Mouse (Mus musculus) spleen, adult 12 weeks (tissue): ENCODE results near the gene Sdr39u1.

ENCODE experiments used
- DNase-seq: peaks from one replicate; pipeline ENCODE4 v3.0.0; 2022; ENCODE audit warnings: low spot score

The Sdr39u1 gene

DNA sequence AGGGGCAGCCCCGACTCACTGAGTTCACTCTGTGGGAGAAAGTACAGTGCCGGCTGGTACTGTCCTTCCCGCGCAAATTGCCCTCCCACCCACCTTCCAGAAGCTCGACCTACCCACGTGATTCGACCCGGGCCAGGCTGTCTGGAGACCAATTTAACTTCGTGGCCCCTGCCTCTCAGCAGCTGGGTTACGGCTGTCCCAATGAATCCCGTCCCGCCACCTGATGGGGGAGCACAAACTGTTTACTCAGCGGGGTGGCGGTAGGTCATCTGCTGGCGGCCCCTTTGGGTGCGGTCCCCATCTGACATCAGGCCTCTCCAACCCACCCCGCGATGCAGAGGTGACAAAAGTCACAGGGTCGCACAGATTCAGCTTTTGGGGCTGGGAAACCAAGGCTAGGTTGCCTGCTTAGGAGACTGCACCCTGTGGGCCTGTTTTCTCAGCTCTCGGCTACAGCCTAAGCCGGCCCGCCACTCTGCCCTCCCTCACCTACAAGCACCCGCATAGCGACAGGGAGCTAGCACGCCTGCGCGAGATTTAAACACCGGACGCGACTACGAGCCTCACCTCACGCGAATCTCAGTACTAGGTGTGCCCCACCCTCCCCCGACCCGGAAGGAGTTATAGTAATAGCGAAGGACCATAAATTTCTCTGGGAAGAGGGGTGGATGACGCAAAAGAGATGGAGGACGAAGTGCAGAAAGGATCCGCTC lies at the start of gene Sdr39u1:
Sdr39u1 (minus strand) TSS at position 593 of the 713 bp plus-strand sequence.
- peak; percentile 56 for DNase-seq

DNA sequence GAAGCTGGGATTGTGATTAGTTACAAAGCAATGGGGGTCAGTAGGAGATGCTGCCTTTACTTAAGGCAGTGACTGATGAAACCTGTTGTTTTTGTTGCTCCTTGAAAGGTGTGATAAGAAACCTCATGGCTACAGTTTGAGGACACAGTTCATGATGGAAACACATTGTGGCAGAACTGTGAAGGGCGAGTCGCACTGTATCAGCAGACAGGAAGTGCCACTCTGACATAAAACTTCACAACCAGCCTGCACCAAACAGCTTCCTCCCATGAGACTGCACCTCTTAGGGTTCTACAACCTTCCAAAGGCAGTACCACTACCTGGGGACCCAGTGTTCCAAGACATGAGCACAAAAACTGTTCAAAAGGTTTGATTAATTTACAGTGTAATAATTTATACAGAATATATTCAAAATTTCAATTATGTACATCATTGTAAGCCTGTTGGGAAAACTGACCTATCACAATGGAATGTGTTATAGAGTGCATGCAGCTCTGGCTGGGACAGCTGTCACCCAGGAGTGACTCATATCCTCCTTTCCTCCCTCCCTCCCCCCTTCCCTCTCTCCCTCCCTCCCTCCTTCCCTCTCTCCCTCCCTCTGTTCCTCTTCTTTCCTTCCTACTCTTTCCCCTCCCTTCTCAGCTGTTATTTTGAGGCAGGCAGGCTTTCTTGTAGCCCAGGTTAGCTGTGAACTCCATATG lies 46.3 kb upstream of the Sdr39u1 start:
- DNase-seq, result no peak

DNA sequence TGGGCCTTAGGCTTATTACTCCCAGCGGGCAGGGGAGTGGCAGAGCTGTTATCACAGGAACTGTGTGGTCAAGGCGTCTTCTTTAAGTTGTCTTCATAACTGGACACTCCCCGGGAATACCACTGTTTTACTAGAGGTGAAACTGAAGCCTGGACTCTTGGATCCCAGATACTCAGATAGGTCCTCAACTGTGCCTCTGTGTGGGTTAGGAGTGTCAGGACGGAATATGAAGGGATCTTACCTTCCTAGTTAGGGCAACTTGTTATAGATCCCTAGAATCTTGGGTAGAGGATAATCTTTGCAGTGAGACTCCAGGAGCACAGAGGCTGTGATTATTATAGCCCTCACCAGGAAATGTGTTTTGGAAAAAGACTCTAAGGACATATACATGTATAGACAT lies 44.5 kb upstream of the Sdr39u1 start, which contains the start of gene Cma1:
Cma1 (minus strand) TSS at position 101 of the 400 bp plus-strand sequence.
- DNase-seq, result no peak

DNA sequence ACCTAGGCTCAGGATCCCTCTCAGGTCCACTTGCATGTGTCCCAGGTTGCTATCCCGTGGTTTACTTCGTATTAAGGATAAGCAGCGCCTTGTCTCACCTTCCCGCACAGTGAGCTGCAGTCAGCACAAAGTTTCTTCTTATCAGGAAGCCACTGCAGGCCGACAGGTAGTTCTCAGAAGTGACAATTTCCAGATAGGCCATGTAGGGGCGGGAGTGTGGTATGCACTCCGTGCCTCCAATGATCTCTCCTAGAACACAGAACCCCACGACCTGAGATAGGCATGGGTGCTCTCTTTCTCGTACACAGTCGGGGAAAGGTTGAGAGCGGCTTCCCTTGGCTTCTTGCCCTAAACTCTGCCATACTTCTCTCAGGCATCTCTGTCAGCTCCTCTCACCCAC lies 43.5 kb upstream of the Sdr39u1 start:
- DNase-seq, result no peak

DNA sequence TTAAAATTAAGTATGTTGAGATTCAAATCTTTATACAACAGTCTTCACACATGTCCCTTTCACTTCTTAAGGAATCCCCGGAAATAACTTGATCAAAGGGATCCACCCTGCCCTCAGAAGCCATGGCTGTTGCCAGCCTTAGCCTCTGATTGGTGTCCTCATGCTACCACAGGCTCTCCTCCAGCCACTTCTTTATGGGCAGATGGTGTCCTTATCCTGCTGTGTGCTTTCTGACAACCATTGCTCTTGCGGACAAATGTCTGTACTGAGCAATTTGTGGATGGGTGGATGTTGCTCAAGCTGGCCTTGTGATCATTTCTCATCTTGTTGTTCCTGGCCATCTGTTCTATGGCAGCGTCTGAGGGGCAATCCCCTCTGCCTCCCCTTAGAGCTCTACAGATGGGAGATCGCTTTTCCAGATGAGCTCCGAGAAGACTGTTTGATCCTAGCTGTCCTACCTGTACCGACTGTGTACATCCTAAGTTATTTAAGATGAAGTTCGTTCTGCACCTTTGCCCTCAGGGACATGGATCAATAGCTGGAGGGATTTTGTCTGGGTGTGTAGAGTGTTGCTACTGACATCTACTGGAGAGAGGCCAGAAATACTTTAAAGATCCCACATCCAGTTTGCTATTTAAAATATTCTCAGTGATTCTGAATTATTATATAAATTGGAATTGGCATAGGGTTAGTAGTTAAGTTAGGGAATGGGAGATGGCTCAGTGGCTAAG lies 40.1 kb upstream of the Sdr39u1 start:
- DNase-seq, result no peak

DNA sequence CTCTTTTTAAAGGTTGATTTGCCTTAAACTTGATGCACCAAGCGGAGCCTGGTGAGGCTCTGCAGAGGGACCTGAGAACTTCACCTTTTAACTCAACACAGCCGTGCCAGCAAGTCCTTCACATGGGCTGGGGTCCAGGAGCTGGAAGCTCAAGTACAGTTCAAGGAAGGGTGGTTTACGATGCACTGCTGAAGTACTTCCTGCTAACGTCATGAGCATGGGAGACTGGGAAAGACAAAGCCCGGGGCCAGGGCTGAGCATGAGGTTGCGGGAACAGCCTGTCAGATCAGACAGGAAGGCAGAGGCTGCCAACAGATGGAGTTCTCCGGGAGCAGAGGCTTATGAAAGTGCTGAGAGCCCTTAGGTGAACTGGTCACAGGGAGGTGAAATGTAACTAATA lies 33.5 kb upstream of the Sdr39u1 start:
- no peak for DNase-seq

DNA sequence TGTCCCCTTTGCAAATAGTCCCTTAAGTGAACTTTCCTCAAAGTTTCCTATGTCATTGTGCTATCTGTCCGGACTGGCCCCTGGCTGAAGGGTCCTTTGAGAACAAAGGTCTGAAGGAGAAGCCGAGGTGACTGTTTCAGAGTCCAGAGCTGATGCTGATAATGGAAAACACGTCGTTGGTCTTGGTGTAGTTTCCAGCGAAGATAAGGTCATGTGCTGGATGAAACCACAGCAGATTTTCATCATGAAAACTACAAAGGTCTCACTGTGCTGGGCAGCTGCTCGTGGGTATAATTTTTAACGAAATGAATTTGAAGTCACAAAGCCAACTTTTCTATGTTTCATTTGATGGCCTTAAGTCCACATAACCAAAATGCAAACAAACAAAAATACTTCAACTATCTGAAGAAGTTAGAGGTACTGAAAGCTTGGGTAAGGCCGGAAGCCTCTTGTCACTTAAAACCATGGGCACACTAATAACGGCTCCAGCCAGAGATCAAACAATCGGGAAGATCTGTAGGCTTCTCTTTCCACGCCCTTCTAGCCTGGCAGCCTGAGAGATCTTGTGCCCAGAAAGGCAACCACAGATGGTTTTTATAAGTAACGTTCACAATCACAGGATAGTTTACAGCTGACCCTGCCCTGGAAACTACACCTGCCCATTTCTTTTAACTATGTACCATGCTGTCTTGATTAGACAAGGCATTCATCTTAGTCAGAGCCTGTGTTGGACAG lies 29.3 kb upstream of the Sdr39u1 start:
- DNase-seq, result no peak

DNA sequence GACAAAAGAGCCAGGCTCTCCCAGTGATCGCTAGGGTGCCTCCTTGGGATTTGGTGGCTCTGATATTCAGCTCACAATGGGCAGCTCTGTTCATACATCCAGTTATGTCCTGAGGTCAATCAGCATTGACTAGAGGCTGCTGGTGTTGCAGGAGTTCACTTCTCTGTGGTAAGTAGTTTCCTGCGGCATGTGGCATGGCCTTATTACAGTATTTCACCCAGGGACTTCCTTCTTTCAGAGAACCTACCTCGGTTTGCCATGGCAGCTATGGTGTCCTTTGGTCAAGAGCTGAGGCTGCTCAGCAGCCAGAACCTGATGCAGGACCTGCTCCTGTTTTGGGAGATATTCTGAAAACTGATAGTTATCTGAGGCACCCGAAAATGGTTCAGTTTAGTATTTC lies 26.8 kb upstream of the Sdr39u1 start:
- no peak for DNase-seq

DNA sequence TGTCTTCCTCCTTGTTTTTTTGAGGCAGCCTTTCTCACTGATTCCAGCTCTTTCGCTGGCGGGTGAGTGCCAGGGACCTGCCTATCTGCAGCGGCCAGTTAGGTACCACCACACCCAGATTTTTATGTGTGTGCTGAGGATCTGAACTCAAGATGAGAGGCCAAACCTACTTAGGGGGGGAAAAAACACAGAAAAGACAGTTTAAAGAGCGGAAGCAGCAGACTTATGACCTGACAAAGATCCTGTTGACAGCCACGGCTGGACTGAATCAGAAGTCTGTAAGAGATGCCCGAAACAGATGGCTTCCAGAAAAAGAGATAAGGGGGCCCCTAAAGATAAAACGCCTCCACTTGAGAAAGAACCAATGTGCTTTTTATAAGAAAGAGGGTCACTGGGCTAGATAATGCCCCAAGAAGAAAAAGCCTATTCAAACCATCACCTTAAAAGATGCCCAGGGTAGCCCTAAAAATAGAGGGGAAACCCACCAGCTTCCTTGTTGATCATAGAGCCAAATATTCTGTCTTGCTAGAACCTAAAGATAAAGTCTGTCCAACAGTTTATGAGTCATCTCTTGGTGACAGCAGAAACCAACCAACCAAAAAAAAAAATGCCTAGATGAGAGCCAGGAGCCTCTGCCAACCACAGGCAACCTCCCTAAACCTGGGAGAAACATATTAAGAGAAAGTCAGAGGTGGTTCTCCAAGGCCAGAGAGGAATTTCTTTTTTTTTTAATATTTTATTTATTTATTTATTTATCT lies 22.6 kb upstream of the Sdr39u1 start:
- DNase-seq, result no peak

DNA sequence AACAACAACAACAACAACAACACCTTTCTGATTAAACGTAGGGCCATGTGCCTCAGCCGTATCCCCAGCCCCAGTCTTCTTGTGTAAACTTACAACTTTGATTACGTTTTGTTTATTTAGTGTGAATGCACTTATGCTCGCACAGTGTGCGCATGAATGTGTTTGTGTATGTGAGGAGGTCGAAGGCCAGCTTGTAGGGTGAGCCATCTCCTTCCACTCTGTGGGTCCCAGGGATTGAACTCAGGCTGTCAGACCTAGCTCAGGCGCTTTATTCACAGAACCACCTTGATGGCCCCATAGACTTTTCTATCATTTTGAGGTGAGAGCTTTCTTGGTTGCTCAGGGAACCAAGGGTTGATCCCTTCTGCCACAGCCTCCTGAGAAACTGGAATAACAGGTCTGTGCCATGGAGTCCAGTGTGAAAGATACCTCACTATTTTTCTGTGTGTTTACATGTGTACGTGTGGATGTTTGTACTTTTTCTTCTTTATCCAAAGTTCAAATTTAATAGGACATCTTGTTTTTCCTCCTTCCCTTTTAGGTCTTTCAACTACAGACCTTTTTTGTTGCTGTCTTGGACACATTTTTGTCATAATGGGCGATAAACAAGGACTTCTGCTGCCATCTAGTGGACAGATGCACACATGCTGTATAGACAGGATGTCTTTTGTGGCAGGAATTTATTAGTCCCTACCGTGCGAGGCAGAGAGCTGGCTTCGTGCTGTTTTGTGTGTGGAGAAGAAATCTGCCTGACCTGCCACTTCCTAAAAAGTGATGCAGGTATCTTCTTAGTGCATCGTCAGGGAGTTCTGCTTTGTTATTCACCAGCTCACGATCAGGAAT lies 18.4 kb upstream of the Sdr39u1 start:
- DNase-seq, result peak; percentile 32

DNA sequence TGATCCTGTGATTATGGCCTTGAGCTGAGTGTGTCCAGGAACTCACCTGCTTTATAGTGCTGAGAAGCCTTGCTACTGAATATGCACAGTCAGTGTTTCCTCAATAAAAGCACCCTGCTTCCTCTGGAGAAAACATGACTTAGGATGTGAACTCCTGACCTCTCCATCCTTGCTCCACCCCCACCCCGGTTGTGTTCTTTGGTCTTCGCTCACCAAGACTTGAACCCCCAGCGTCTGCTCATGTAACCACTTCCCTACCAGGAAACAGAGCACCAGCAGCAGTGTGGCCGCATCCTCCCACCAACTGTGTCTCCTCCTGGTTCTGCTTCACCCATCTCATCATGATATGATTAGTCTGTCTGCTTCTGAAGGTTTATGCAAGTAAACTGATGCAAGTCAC lies 13.3 kb upstream of the Sdr39u1 start:
- DNase-seq, result no peak

DNA sequence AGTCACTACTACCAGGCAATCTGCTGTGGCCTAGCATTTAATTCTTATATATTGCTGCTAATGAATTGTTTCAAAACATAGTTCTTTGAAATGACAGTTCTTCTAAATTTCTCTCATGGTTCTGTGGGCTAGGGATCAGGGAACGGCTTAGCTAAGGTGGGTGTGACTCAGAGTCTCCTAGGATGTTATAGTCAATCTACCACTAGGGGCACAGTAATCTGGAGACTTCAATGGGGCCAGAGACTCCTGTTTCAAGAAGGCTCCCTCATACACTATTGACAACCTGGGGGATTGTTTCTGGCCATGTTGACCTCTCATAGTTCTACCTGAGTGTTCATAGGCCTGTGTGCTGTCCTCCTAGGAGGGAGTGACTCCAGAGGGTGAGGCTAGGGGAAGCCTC lies 5.4 kb upstream of the Sdr39u1 start:
- no peak for DNase-seq

DNA sequence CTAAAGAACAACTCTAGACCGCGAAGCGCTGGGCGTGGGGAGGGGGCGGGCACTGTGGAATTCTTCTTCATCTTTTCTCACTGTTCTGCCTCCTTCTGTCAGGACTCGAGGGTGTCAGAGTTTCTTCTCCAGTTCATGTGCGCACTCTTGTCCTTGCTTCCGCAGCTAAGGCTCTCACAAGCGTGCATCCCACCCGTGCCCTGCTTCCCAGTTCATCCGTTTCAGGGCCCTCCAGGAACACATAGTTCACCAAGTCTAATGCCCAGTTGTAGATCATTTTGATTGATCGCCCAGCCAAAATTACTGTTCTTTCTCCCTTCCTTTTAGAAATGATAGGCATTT lies 292 bp upstream of the Sdr39u1 start:
- no peak for DNase-seq

DNA sequence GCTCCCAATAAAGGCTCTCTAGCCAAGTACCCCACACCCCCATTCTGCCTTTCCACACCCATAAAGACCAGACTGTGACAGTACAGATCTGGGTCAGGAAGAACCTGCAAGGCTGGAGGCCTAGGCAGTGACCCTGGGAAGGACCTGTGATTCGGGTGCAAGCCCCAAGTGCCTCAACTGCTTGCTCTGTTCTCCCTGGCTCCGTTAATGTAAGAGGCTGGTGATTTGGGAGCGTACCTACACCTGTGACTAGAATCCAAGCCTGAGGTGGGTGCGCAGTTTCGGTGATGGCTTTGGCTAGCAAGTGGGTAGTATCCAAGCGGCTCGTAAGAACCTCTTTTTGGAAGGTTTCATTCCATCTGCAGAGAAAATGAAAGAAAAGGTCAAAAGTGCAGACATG lies 1.1 kb downstream of the Sdr39u1 start:
- no peak for DNase-seq

DNA sequence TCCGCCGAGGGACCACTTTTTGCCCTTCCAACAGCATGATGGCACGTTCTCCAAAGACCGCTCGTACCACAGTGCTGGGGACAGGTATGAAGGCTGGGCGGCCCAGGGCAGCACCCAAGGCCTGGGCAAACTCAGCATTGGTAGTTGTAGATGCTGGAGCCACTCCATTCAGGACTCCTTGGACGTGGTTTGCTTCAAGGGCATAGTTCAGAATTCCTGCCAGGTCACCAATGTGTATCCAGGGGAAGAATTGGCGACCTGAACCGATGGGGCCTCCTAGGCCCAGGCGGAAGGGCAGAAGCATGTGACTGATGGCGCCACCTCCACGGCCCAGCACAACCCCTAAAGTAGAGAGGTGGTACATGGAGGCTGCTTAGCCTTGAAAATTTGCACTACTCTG lies 2.4 kb downstream of the Sdr39u1 start:
- no peak for DNase-seq

DNA sequence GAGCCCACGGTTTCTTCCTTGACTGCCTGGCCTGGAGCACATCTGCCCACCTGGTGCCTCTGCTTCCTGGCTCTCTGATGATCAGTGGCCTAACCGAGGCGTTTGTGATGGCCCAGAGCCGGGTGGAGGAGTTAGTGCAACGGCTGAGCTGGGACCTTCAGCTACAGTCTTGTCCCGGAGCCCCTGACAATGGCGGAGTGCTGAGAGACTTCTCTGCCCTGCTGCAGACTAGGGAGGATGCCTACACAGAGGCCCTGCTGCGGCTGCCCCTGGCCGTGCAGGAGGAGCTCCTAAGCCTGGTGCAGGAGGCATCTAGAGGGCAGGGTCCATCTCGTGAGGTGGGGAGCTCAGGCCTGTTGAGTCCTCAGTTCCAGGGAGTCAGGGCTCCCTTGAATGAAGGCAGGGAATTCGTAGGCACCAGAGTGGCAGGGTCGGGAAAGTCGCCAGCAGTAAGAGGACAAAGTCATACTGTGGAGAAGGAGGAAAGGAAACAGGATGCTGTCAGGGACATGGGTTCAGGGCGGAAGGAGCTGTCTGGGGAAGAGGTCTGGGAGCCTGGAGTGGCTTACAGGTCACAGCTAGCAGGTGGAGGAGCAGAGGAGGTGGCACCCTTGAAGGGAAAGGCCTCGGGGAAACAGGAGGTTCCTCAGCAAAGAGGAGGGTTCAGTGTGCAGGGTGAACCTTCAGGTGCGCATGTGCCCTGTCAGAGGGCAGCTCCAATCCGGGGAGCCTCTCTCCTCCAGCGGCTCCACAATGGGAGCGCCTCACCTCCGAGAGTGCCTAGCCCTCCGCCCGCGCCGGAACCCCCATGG lies 13.3 kb downstream of the Sdr39u1 start:
- DNase-seq, result no peak

DNA sequence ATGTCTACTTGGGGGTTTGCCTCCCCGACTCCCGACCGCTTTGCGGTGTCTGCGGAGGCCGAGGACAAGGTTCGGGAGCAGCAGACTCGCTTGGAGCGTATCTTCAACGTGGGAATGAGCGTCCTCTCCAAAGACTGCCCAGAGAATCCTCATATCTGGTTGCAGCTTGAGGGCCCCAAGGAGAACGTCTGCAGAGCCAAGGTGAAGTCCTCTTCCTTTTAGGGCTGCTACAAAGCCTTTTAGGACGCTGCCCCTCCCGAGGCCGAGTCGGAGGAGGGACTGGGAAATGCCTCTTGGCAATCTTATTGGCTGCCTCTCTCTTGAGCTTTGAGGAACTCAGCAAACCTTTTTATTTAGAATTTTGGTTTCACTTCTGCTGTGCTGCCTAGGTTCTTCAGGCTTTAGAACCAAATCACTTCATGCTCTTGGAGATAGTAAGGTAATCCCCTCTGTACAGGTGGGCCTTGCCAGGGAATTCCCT lies 14.3 kb downstream of the Sdr39u1 start:
- peak; percentile 41 for DNase-seq

DNA sequence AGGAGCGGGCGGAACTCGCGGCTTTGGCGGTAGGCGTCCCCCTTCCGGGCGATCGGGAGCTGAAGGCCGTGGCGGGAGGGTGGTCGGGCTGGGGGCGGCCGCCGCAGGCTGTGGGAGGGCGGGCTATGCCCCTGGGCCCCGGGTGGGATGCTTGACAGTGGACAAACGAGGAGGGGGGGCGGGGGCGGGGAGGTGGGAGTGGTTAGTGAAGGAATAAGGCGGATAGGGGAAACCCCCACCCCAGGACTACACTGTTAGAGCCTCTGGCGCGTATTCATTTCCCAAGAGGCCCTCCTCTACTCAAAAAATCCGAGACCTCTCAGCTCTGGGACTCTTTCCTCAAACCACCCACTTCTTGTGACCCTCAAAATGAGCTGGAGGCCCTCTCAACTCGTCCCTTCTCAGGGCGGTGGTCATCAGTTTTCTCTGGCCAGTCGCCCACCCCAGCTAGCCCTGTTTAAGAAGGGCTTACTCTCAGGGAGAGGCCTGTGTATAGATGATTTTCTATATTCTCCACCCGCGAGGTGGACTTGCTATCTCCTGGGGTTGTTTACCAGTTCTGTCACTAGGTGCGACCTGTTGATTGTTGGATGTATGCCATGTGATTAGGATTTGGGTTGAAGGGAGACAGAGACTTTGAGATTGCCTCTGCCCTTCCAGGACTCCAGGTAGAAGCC lies 14.8 kb downstream of the Sdr39u1 start:
- DNase-seq, result peak; percentile 24

DNA sequence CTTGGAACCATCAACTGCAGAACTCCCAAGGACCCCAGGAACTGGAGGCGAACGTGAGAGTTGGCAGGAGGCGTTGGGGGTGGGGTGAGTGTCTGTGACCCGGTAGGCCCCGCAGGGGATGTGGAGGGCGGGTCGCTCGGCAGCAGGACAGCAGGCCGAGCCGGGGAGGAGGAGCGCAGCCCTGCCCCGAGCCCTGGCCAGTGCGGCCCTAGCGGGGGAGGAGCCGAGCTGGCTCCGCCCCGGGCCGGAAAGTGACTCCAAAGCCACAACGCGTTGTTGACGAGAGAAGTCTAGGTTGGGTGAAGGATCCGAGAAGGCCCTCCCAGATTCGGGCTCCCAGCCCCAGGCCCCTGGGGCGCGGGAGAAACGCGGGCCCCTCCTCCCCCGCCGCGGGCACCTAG lies 15.4 kb downstream of the Sdr39u1 start, which contains the start of gene Khnyn:
Khnyn (plus strand) TSS at position 235 of the 401 bp plus-strand sequence.
- peak; percentile 74 for DNase-seq
